Mouse (Mus musculus) forebrain, embryonic 11.5 days (tissue): ENCODE data around the gene Anks4b. TPM values are rescaled to one million over a fixed set of nuclear protein-coding genes. Genes with fewer than 3 reads are reported as not detected.

ENCODE experiments used
- ATAC-seq: fragments of 200-750 bp; cut with Nextera tagmentation; replicated peaks from 2 replicates; pipeline ENCODE4 v1.8.0; 2017; ENCODE audit warnings: moderate TSS enrichment; ENCODE audit not compliant: low FRiP score
- DNase-seq: peaks from one replicate; pipeline ENCODE4 v3.0.0-alpha.2; 2017; ENCODE audit warnings: low spot score
- H3K27ac ChIP-seq: fragments of 300-500 bp; sonication (generic); 2 replicates; pipeline ENCODE4 v1.5.1; 2014; ENCODE audit warnings: low read depth, low read length
- H3K27me3 ChIP-seq: fragments of 300-500 bp; sonication (generic); 2 replicates; pipeline ENCODE4 v1.6.1; 2014; ENCODE audit warnings: mild to moderate bottlenecking, low read length, mixed read lengths; ENCODE audit not compliant: control insufficient read depth, insufficient read depth
- H3K36me3 ChIP-seq: fragments of 300-500 bp; sonication (generic); 2 replicates; pipeline ENCODE4 v1.6.1; 2014; ENCODE audit warnings: mild to moderate bottlenecking, low read length, moderate library complexity, mixed read lengths; ENCODE audit not compliant: control insufficient read depth, insufficient read depth
- H3K4me1 ChIP-seq: fragments of 300-500 bp; sonication (generic); replicated peaks from 2 replicates; pipeline ENCODE4 v1.6.1; 2014; ENCODE audit warnings: low read length, mixed read lengths; ENCODE audit not compliant: control insufficient read depth, insufficient read depth
- H3K4me2 ChIP-seq: fragments of 300-500 bp; sonication (generic); 2 replicates; pipeline ENCODE4 v1.6.1; 2014; ENCODE audit warnings: low read depth, mild to moderate bottlenecking, low read length, moderate library complexity, mixed read lengths; ENCODE audit not compliant: severe bottlenecking
- H3K4me3 ChIP-seq: fragments of 300-500 bp; sonication (generic); 2 replicates; pipeline ENCODE4 v1.5.1; 2014; ENCODE audit warnings: low read depth, low read length
- H3K9ac ChIP-seq: fragments of 300-500 bp; sonication (generic); 2 replicates; pipeline ENCODE4 v1.6.1; 2014; ENCODE audit warnings: low read length
- H3K9me3 ChIP-seq: fragments of 300-500 bp; sonication (generic); 2 replicates; pipeline ENCODE4 v1.6.1; 2016; ENCODE audit warnings: low read length, mixed read lengths; ENCODE audit not compliant: control insufficient read depth
- WGBS: fragments of 180-500 bp; shearing (Covaris S2); extraction: QIAGEN DNeasy Blood & Tissue Kit; methylation state at CpG from one replicate; pipeline ENCODE4 v1.1.7; 2014; 5-methylcytosine and 5-hydroxymethylcytosine counted together
- polyA plus RNA-seq: library from polyadenylated mRNA; unstranded; fragments of >200 nt; fragmentation: Nextera tagmentation; extraction: Ambion mirVana; gene quantifications from 2 replicates; pipeline ENCODE4 v1.2.1, GENCODE M21; 2014

Gene Anks4b
- polyA plus RNA-seq, 1 experiment from 2014 or later, result not detected

- Histone ChIP-seq H3K4me2 (no peak overlapping the region), H3K36me3 (no peaks in the 10 kb centered on the region), H3K27ac (no peak overlapping the region), H3K9me3 (no peaks in the 10 kb centered on the region), H3K9ac (no peak overlapping the region), H3K4me1 (no peaks in the 10 kb centered on the region), H3K27me3 (peaks cover 20% of the 10 kb centered on the region), H3K4me3 (no peak overlapping the region)
- 85% methylated on average over 2 of the region's 2 CpGs for WGBS
- DNase-seq (no peak), ATAC-seq (no peak)
Observed at GRCm38 (mm10) chr7:120150898-120151297, 22.8 kb upstream of the Anks4b start.

GRCm38 (mm10) chr7:120156841-120157409, 16.7 kb upstream of the Anks4b start:
- H3K36me3 ChIP-seq, result no peaks in the 10 kb centered on the region
- DNase-seq (no peak), ATAC-seq (no peak)
- no peak overlapping the region for H3K9ac ChIP-seq
- no peak overlapping the region for H3K4me3 ChIP-seq
- H3K9me3 ChIP-seq, result no peaks in the 10 kb centered on the region
- no peak overlapping the region for H3K27ac ChIP-seq
- H3K4me2 ChIP-seq, result no peak overlapping the region
- 22% methylated on average over 2 of the region's 2 CpGs for WGBS
- H3K4me1 ChIP-seq, result peaks cover 8% of the 10 kb centered on the region; the same call in 1 of the 2 replicates
- H3K27me3 ChIP-seq, result peaks cover 46% of the 10 kb centered on the region

GRCm38 (mm10) chr7:120157575-120158061, 16.0 kb upstream of the Anks4b start:
- Histone ChIP-seq H3K4me3 (no peak overlapping the region), H3K4me1 (peaks cover 8% of the 10 kb centered on the region; the same call in 1 of the 2 replicates), H3K36me3 (no peaks in the 10 kb centered on the region), H3K4me2 (no peak overlapping the region), H3K27ac (no peak overlapping the region), H3K9ac (no peak overlapping the region), H3K9me3 (no peaks in the 10 kb centered on the region), H3K27me3 (peaks cover 46% of the 10 kb centered on the region)
- no peak for DNase-seq
- 12% methylated on average over 5 of the region's 5 CpGs for WGBS
- ATAC-seq, result peak; percentile 55; the same call in 1 of the 2 replicates

- no peaks in the 10 kb centered on the region for H3K36me3 ChIP-seq
- H3K9me3 ChIP-seq, result no peaks in the 10 kb centered on the region
- no peak overlapping the region for H3K27ac ChIP-seq
- H3K27me3 ChIP-seq, result peaks cover 44% of the 10 kb centered on the region
- H3K4me2 ChIP-seq, result no peak overlapping the region
- H3K9ac ChIP-seq, result no peak overlapping the region
- H3K4me3 ChIP-seq, result no peak overlapping the region
- peaks cover 8% of the 10 kb centered on the region; the same call in 1 of the 2 replicates for H3K4me1 ChIP-seq
- ATAC-seq (peak; percentile 55; the same call in 1 of the 2 replicates), DNase-seq (no peak)
- 17% methylated on average over 4 of the region's 4 CpGs for WGBS
Observed at GRCm38 (mm10) chr7:120158121-120158613, 15.5 kb upstream of the Anks4b start.

GRCm38 (mm10) chr7:120163581-120164251, 9.9 kb upstream of the Anks4b start:
- no peak overlapping the region for H3K9ac ChIP-seq
- ATAC-seq, result no peak
- no peak overlapping the region for H3K4me3 ChIP-seq
- H3K4me1 ChIP-seq, result no peaks in the 10 kb centered on the region
- no peaks in the 10 kb centered on the region for H3K36me3 ChIP-seq
- H3K27ac ChIP-seq, result no peak overlapping the region
- H3K9me3 ChIP-seq, result no peaks in the 10 kb centered on the region
- WGBS, result 89% methylated on average over 11 of the region's 11 CpGs
- H3K4me2 ChIP-seq, result no peak overlapping the region
- no peak for DNase-seq
- peaks cover 11% of the 10 kb centered on the region for H3K27me3 ChIP-seq

- no peaks in the 10 kb centered on the region for H3K9me3 ChIP-seq
- DNase-seq, result no peak
Observed at GRCm38 (mm10) chr7:120172188-120172700, 1.4 kb upstream of the Anks4b start.

GRCm38 (mm10) chr7:120174723-120175504, 1.3 kb downstream of the Anks4b start:
- DNase-seq (no peak), ATAC-seq (no peak)
- H3K27me3 ChIP-seq, result no peaks in the 10 kb centered on the region
- 87% methylated on average over 11 of the region's 11 CpGs for WGBS
- no peaks in the 10 kb centered on the region for H3K9me3 ChIP-seq
- no peak overlapping the region for H3K4me2 ChIP-seq
- no peaks in the 10 kb centered on the region for H3K36me3 ChIP-seq
- H3K9ac ChIP-seq, result no peak overlapping the region
- H3K4me3 ChIP-seq, result no peak overlapping the region
- H3K4me1 ChIP-seq, result no peaks in the 10 kb centered on the region
- H3K27ac ChIP-seq, result no peak overlapping the region

More at GRCm38 (mm10) chr7:120172188-120172700, 1.4 kb upstream of the Anks4b start:
- no peaks in the 10 kb centered on the region for H3K36me3 ChIP-seq
- no peak for ATAC-seq
- no peak overlapping the region for H3K4me2 ChIP-seq
- no peak overlapping the region for H3K4me3 ChIP-seq
- H3K27ac ChIP-seq, result no peak overlapping the region
- no peaks in the 10 kb centered on the region for H3K27me3 ChIP-seq
- WGBS, result 81% methylated on average over 1 of the region's 1 CpGs
- H3K4me1 ChIP-seq, result no peaks in the 10 kb centered on the region
- H3K9ac ChIP-seq, result no peak overlapping the region

- no peaks in the 10 kb centered on the region for H3K9me3 ChIP-seq
- no peak overlapping the region for H3K4me2 ChIP-seq
- H3K9ac ChIP-seq, result no peak overlapping the region
- no peaks in the 10 kb centered on the region for H3K4me1 ChIP-seq
- no peak overlapping the region for H3K4me3 ChIP-seq
- H3K27ac ChIP-seq, result no peak overlapping the region
- DNase-seq, result no peak
- H3K36me3 ChIP-seq, result no peaks in the 10 kb centered on the region
- no peak for ATAC-seq
- WGBS, result 85% methylated on average over 3 of the region's 3 CpGs
- no peaks in the 10 kb centered on the region for H3K27me3 ChIP-seq
Observed at GRCm38 (mm10) chr7:120177611-120178010, 4.0 kb downstream of the Anks4b start.
